Mouse (Mus musculus): ENCODE results near the gene Asb4.

The Asb4 gene

GRCm38 (mm10) chr6:5394971-5395370 lies 11.8 kb downstream of the Asb4 start:
- no peak for DNase-seq (ENCODE audit: low spot score in 2 of 2)

GRCm38 (mm10) chr6:5396797-5397196 lies 13.6 kb downstream of the Asb4 start:
- no peak for DNase-seq (ENCODE audit: low spot score in 2 of 2)

- peak in 1 of 2 experiments; percentile 45 for DNase-seq (ENCODE audit: low spot score in 2 of 2)
Measured at GRCm38 (mm10) chr6:5401394-5401793, 18.2 kb downstream of the Asb4 start.

GRCm38 (mm10) chr6:5403095-5403815 lies 20.1 kb downstream of the Asb4 start:
- DNase-seq (ENCODE audit: low spot score in 2 of 2): no peak

GRCm38 (mm10) chr6:5404016-5404415 lies 20.8 kb downstream of the Asb4 start:
- DNase-seq (ENCODE audit: low spot score in 2 of 2): no peak

DNA sequence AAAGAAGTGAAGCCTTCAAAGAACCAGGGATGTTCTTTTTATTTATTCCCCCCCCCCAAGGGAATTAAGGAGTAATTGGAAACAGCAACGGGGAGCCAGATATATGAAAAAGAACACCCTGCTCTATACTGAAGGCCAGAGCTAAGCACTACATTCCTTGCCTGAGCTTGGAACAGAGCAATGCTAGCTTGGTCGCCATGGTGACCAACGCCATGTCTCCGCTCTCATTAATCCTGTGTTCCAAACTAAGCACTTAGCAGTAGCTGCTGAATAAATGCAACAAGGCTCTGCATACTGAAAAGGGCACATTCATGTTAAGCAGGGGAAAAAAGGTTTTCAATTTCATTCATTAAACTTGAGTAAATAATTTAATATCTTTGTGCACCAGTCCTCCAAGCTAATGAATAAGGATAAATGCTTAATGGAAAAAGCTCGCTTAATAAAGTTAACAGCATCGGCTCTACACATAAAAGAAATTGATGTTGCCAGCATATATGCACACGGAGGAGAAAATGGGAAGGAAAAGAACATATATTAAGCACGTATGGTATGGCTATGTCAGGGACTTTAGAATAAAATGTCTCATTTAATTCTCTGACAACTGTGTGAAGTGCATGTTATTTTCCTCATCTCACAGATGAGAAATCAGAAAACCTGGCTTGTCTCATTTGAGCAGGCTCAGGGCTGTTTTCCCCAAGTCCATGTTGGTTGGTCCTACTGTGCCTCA lies 25.4 kb downstream of the Asb4 start:
- no peak for DNase-seq (ENCODE audit: low spot score in 2 of 2)

DNA sequence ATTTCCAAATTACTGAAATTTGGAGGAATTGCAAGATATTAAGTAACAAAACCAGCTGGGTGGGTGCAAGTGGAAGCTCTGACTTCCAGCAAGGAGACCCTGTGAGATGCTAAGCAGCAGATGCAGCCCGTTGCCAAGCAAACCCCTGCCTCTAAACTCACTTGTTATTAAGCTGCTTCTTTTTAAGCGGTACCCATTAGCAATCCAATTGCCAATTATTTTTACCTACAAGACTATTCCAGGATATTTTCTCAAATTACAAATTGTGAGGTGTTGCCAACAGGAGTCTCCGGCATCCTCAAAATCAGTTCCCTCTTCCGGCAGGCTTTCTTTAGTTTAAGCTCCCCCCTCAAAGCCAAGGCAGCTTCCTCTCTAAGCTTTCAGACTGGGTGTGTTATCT lies 26.5 kb downstream of the Asb4 start:
- DNase-seq (ENCODE audit: low spot score in 2 of 2): no peak

- peak; percentile 61 to 76 for DNase-seq (ENCODE audit: low spot score in 2 of 2)
Measured at GRCm38 (mm10) chr6:5410697-5411391, 27.7 kb downstream of the Asb4 start.

GRCm38 (mm10) chr6:5413282-5413681 lies 30.1 kb downstream of the Asb4 start:
- DNase-seq (ENCODE audit: low spot score in 2 of 2): no peak

- no peak for DNase-seq (ENCODE audit: low spot score in 2 of 2)
Measured at GRCm38 (mm10) chr6:5421442-5421841, 38.3 kb downstream of the Asb4 start.

DNA sequence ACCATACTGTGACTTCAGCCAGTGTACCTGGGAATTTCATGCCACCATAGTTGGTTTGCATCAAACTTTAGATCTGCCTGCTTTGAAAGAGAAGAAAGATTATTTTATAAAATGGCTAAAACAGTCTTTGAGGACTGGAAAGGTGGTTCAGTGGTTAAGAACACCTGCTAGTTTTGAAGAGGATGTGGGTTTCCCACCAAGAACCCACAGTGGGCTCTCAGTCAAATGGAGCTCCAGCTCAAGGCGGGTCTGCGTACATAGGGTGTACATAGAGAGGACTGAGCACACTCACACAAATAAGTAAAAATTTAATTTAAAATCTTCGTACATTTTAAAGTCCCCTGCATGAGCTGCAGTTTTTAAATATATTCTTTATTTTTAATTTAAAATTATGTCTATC lies 39.2 kb downstream of the Asb4 start:
- no peak for DNase-seq (ENCODE audit: low spot score in 2 of 2)

DNA sequence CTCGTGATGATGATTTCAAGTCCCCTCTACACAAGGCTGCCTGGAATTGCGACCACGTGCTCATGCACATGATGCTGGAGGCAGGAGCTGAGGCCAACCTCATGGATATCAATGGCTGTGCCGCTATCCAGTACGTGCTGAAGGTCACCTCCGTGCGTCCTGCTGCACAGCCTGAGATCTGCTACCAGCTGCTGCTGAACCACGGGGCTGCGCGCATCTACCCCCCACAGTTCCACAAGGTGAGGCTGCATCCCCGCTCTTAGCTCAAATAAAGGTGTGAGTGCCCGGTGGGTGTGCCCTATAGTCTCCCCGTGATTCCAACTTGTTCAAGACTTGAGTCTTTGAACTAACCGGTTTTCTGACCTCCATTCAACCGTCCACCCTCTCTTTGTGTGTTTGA lies 40.4 kb downstream of the Asb4 start:
- no peak for DNase-seq (ENCODE audit: low spot score in 2 of 2)

GRCm38 (mm10) chr6:5427033-5427432 lies 43.8 kb downstream of the Asb4 start:
- no peak for DNase-seq (ENCODE audit: low spot score in 2 of 2)

- no peak for DNase-seq (ENCODE audit: low spot score in 2 of 2)
Measured at GRCm38 (mm10) chr6:5429562-5429961, 46.4 kb downstream of the Asb4 start.

GRCm38 (mm10) chr6:5429982-5430550 lies 46.9 kb downstream of the Asb4 start:
- no peak for DNase-seq (ENCODE audit: low spot score in 2 of 2)

GRCm38 (mm10) chr6:5433887-5434286 lies 50.7 kb downstream of the Asb4 start:
- DNase-seq (ENCODE audit: low spot score in 2 of 2): no peak

DNA sequence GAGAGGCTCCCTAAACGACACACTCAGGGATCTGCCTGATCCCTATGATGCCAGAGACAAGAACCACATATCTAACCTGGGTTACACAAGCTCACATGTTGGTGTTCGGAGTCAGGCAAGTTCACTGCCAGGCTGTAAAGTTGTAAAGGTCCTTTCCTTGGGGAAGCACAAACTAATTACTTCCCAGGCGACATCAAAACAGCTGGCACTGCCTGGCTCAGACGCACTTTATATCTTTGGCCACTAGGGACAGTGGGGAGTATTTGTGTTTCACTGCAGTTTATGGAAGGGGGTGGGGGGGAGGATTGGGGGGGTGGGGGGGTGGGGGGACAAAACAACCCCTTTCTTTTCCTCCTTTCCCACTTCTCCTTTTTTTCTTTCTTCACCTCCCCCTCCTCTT lies 54.6 kb downstream of the Asb4 start:
- no peak for DNase-seq (ENCODE audit: low spot score in 2 of 2)

GRCm38 (mm10) chr6:5441221-5441620 lies 58.0 kb downstream of the Asb4 start:
- DNase-seq (ENCODE audit: low spot score in 2 of 2): no peak

DNA sequence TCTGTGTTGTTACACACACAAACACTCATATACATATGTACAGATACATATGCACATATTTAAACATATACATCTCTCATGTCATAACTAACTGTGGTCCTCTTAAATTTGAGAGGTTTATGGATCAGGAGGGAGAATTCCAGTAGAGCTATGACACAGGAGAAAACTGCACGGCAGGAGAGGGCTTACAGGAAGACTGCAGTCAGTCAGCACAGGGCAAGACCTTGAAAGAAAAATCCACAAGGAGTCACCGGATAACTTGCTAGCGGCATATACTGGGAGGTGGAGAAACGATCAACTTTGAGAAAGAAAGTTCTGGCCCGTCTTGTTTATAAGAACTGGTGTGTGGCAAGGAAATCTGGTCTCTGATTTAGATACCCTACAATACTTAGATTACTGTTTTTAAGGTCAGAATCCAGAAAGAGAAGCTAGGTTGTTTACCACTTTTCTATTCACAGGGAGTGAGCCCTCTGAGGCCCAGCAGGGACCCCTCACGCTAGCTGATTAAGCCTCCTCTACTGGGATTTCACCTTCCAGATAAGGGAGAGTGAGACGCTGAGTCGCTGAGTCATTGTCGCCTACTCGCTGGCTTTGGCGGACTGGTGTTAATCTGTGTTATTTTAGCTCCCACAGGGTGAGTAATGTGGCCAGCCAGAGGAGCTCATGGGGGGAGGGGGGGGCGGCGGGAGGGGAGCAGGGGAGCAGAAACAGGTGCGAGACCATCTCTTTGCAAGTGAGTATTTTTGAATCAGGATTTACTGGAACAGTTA lies 59.3 kb downstream of the Asb4 start:
- no peak for DNase-seq (ENCODE audit: low spot score in 2 of 2)

- no peak for DNase-seq (ENCODE audit: low spot score in 2 of 2)
Measured at GRCm38 (mm10) chr6:5443104-5443863, 60.1 kb downstream of the Asb4 start.

DNA sequence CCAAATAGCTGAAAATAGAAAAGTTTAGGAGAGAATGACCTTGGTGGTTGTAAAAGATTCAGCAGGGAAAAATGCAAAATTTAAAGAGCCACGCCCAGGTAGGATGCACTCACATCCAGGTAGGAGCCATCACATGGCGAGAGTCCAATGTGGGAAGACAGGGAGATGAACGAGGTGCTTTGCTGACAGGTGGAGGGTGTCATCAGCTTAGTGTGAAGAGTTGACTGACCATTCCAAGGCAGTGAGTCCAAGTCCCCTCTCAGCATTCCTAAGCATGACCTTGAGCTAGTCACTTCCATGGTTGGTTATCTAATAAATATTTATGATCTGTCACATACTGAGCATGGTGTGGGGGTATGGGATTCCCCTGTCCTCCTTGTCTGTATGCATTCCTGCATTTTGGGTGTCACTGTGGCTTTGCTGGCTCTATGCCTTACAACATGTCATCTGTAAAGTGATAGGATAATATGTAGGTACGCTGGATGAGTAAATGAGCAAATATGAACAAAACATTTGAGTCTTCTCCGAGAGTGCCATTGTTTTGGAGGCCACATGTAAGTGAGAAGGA lies 61.2 kb downstream of the Asb4 start:
- no peak for DNase-seq (ENCODE audit: low spot score in 2 of 2)
